Mouse (Mus musculus): ENCODE data around the gene Pkd1l2. TPM values are rescaled to one million over a fixed set of nuclear protein-coding genes. Genes with fewer than 3 reads are reported as not detected.
A peak's percentile ranks its signal among the peaks of the same experiment; 100 is the strongest.

The Pkd1l2 gene
- total RNA-seq, 2 experiments from 2014 or later, result not detected

- ATAC-seq (replicated peaks; ENCODE audit: poor library complexity, severe bottlenecking), result peak; percentile 39; the same call in 1 of the 2 replicates
These were observed 4.8 kb upstream of the Pkd1l2 start for GRCm38 (mm10) chr8:117087036-117087435.

GRCm38 (mm10) chr8:117085521-117085920, 3.3 kb upstream of the Pkd1l2 start:
- ATAC-seq (replicated peaks; ENCODE audit: poor library complexity, severe bottlenecking), result 0 out of 2 replicates have a peak, but pooled peaks have one; percentile 15

- no peak for ATAC-seq (replicated peaks; ENCODE audit: poor library complexity, severe bottlenecking)
These were observed 804 bp upstream of the Pkd1l2 start for GRCm38 (mm10) chr8:117082947-117083559.

GRCm38 (mm10) chr8:117079652-117080051, 2.6 kb downstream of the Pkd1l2 start:
- peak; percentile 89 for ATAC-seq (replicated peaks; ENCODE audit: poor library complexity, severe bottlenecking)

GRCm38 (mm10) chr8:117078367-117078926, 3.8 kb downstream of the Pkd1l2 start:
- ATAC-seq (replicated peaks; ENCODE audit: poor library complexity, severe bottlenecking), result 0 out of 2 replicates have a peak, but pooled peaks have one; percentile 9

GRCm38 (mm10) chr8:117074350-117075182, 7.7 kb downstream of the Pkd1l2 start:
- ATAC-seq (replicated peaks; ENCODE audit: poor library complexity, severe bottlenecking), result peak; percentile 72

GRCm38 (mm10) chr8:117069708-117070107, 12.5 kb downstream of the Pkd1l2 start:
- ATAC-seq (replicated peaks; ENCODE audit: poor library complexity, severe bottlenecking), result no peak

GRCm38 (mm10) chr8:117068294-117068693, 14.0 kb downstream of the Pkd1l2 start:
- no peak for ATAC-seq (replicated peaks; ENCODE audit: poor library complexity, severe bottlenecking)

- no peak for ATAC-seq (replicated peaks; ENCODE audit: poor library complexity, severe bottlenecking)
These were observed 14.9 kb downstream of the Pkd1l2 start for GRCm38 (mm10) chr8:117067396-117067795.

- ATAC-seq (replicated peaks; ENCODE audit: poor library complexity, severe bottlenecking), result peak; percentile 90
These were observed 15.3 kb downstream of the Pkd1l2 start for GRCm38 (mm10) chr8:117066955-117067354.

- ATAC-seq (replicated peaks; ENCODE audit: poor library complexity, severe bottlenecking), result no peak
These were observed 20.9 kb downstream of the Pkd1l2 start for GRCm38 (mm10) chr8:117061180-117061880.

- no peak for ATAC-seq (replicated peaks; ENCODE audit: poor library complexity, severe bottlenecking)
These were observed 21.9 kb downstream of the Pkd1l2 start for GRCm38 (mm10) chr8:117060306-117060705.

GRCm38 (mm10) chr8:117059021-117059420, 23.2 kb downstream of the Pkd1l2 start:
- no peak for ATAC-seq (replicated peaks; ENCODE audit: poor library complexity, severe bottlenecking)

GRCm38 (mm10) chr8:117055097-117055496, 27.2 kb downstream of the Pkd1l2 start:
- peak; percentile 85 for ATAC-seq (replicated peaks; ENCODE audit: poor library complexity, severe bottlenecking)

GRCm38 (mm10) chr8:117054146-117054545, 28.1 kb downstream of the Pkd1l2 start:
- no peak for ATAC-seq (replicated peaks; ENCODE audit: poor library complexity, severe bottlenecking)

GRCm38 (mm10) chr8:117053135-117054079, 28.8 kb downstream of the Pkd1l2 start:
- ATAC-seq (replicated peaks; ENCODE audit: poor library complexity, severe bottlenecking), result no peak

GRCm38 (mm10) chr8:117051316-117051715, 30.9 kb downstream of the Pkd1l2 start:
- no peak for ATAC-seq (replicated peaks; ENCODE audit: poor library complexity, severe bottlenecking)

- peak; percentile 59 for ATAC-seq (replicated peaks; ENCODE audit: poor library complexity, severe bottlenecking)
These were observed 31.5 kb downstream of the Pkd1l2 start for GRCm38 (mm10) chr8:117050763-117051162.

GRCm38 (mm10) chr8:117049444-117049843, 32.8 kb downstream of the Pkd1l2 start:
- ATAC-seq (replicated peaks; ENCODE audit: poor library complexity, severe bottlenecking), result no peak
